Mouse (Mus musculus) intestine, embryonic 16.5 days (tissue): ENCODE measurements around the gene Gtf2ird2. TPM values are rescaled to one million over a fixed set of nuclear protein-coding genes. Genes with fewer than 3 reads are reported as not detected.

Source experiments
- ATAC-seq: fragments of 200-750 bp; cut with Nextera tagmentation; 2 replicates; pipeline ENCODE4 v1.8.0; 2017; ENCODE audit warnings: moderate TSS enrichment, moderate library complexity
- H3K27ac ChIP-seq: fragments of 300-500 bp; sonication (generic); 2 replicates; pipeline ENCODE4 v1.5.1; 2014; ENCODE audit warnings: mild to moderate bottlenecking, low read length
- H3K27me3 ChIP-seq: fragments of 300-500 bp; sonication (generic); replicated peaks from 2 replicates; pipeline ENCODE4 v1.6.1; 2014; ENCODE audit warnings: low read length, control low read depth, mixed read lengths; ENCODE audit not compliant: control insufficient read depth, insufficient read depth
- H3K36me3 ChIP-seq: fragments of 300-500 bp; sonication (generic); 2 replicates; pipeline ENCODE4 v1.6.1; 2014; ENCODE audit warnings: low read length, control low read depth; ENCODE audit not compliant: control insufficient read depth, insufficient read depth
- H3K4me1 ChIP-seq: fragments of 300-500 bp; sonication (generic); 2 replicates; pipeline ENCODE4 v1.6.1; 2014; ENCODE audit warnings: low read length, control low read depth, mixed read lengths; ENCODE audit not compliant: control insufficient read depth, insufficient read depth
- H3K4me2 ChIP-seq: fragments of 300-500 bp; sonication (generic); 2 replicates; pipeline ENCODE4 v1.6.1; 2014; ENCODE audit warnings: low read depth, low read length, control low read depth
- H3K4me3 ChIP-seq: fragments of 300-500 bp; sonication (generic); 2 replicates; pipeline ENCODE4 v1.5.1; 2014; ENCODE audit warnings: mild to moderate bottlenecking, low read length
- H3K9ac ChIP-seq: fragments of 300-500 bp; sonication (generic); 2 replicates; pipeline ENCODE4 v1.6.1; 2014; ENCODE audit warnings: low read depth, low read length
- H3K9me3 ChIP-seq: fragments of 300-500 bp; sonication (generic); 2 replicates; pipeline ENCODE4 v1.6.1; 2016; ENCODE audit warnings: low read length, control low read depth; ENCODE audit not compliant: control insufficient read depth
- WGBS: fragments of 180-500 bp; shearing (Covaris S2); extraction: QIAGEN DNeasy Blood & Tissue Kit; methylation state at CpG from one replicate; pipeline ENCODE4 v1.1.7; 2014; 5-methylcytosine and 5-hydroxymethylcytosine counted together
- polyA plus RNA-seq: library from polyadenylated mRNA; unstranded; fragments of >200 nt; fragmentation: Nextera tagmentation; extraction: Ambion mirVana; gene quantifications from 2 replicates; pipeline ENCODE4 v1.2.1, GENCODE M21; 2015

The Gtf2ird2 gene
- polyA plus RNA-seq, 1 experiment from 2014 or later: 7.0 TPM

- H3K9me3 ChIP-seq: no peaks in the 10 kb centered on the region
- no peak overlapping the region for H3K9ac ChIP-seq
- H3K27me3 ChIP-seq: no peaks in the 10 kb centered on the region
- peaks cover 29% of the 10 kb centered on the region for H3K4me1 ChIP-seq
- H3K4me2 ChIP-seq: no peak overlapping the region
- H3K36me3 ChIP-seq: peaks cover 26% of the 10 kb centered on the region
- 0 out of 2 replicates have a peak overlapping the region, but pooled peaks have one; percentile 19 for H3K27ac ChIP-seq
- H3K4me3 ChIP-seq: no peak overlapping the region
- WGBS: 76% methylated on average over 3 of the region's 3 CpGs
- ATAC-seq: peak; percentile 15; the same call in 1 of the 2 replicates
These were observed 52.4 kb downstream of the Gtf2ird2 start for GRCm38 (mm10) chr5:134236241-134236640.

DNA sequence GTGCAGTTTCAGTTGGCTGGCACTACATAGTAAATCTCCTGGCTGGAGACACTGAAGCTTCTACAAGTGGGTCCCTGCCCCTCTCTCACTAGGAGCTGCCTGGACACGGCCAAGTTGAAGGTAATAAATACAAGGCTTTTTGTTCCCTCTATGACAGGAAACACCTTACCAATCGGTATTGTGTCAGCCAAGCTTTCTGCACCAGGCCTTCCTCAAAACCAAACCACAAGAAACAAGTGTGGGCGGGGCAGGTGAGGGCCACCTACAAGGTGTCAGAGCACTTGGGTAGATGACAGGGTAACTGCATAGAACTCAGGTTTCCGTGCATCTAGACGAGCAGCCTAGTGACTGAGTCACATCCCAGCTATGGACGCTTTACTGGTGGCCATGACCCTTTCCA, 53.0 kb downstream of the Gtf2ird2 start:
- Histone ChIP-seq H3K27ac (0 out of 2 replicates have a peak overlapping the region, but pooled peaks have one; percentile 14), H3K9me3 (no peaks in the 10 kb centered on the region), H3K4me1 (peaks cover 29% of the 10 kb centered on the region), H3K4me3 (no peak overlapping the region), H3K4me2 (no peak overlapping the region), H3K36me3 (peaks cover 32% of the 10 kb centered on the region), H3K9ac (no peak overlapping the region), H3K27me3 (no peaks in the 10 kb centered on the region)
- 80% methylated on average over 6 of the region's 6 CpGs for WGBS
- no peak for ATAC-seq

DNA sequence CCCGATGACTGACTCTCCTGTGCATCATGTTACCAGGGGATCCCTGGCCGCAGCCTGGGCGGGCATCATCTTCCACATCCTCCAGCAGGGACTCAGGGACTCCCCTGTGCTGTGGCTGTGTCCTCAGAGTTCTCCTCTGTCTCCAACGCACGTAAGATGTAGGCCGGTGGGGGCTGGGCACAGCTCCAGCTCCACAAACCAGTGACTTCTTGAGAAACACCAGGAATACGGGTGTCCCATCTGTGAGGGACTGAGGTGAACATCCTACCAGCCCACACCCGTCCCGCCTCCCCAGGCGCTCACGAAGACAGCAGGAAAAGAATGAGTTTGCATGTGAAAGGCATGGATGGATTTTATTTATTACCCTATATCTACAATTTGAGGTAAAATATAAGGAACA, 53.7 kb downstream of the Gtf2ird2 start:
- Histone ChIP-seq H3K27me3 (no peaks in the 10 kb centered on the region), H3K4me3 (no peak overlapping the region), H3K36me3 (peaks cover 33% of the 10 kb centered on the region), H3K27ac (no peak overlapping the region), H3K9me3 (no peaks in the 10 kb centered on the region), H3K4me1 (peaks cover 26% of the 10 kb centered on the region), H3K4me2 (no peak overlapping the region), H3K9ac (no peak overlapping the region)
- no peak for ATAC-seq
- WGBS: 87% methylated on average over 11 of the region's 11 CpGs

DNA sequence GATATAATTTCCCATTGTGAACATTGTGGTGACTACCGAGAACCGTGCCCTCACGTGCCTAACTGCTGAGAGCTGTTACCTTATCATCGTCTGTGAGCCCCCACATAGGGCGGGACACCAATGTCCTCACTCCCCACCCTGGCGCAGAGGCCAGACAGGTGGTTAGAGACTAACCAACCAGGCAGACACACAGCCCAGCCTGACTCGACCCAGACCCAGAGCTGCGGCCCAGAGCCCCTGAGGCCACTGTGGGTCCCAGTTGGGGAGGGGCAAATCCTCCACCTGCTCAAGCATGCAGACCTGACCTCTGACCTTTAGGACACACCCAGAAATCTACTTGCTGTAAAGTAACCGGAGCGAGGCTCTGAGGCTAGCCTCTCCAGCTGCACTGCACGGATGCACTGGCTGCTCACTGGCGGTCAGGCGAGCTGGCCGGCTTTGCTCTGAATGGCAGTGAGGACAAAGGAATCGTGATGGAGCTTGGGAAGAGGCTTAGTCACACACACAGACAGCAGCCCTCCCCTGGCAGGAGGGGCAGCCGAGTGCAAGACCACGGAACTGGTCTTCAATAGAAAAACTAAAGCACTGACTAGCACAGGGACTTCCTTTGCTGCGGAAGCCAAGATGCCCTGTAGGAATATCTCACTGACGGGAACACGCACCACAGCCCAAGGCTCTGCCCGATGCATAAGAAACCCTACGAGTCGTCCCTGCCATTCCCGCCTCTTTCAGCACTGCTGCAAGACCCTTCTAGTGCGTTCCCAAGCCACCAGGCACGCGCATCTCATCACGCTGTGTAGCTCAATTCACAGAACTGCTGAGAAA, 54.3 kb downstream of the Gtf2ird2 start:
- Histone ChIP-seq H3K27me3 (no peaks in the 10 kb centered on the region), H3K9ac (no peak overlapping the region), H3K4me1 (peaks cover 21% of the 10 kb centered on the region), H3K36me3 (peaks cover 33% of the 10 kb centered on the region), H3K4me3 (no peak overlapping the region), H3K27ac (no peak overlapping the region), H3K9me3 (no peaks in the 10 kb centered on the region), H3K4me2 (no peak overlapping the region)
- no peak for ATAC-seq
- 76% methylated on average over 28 of the region's 28 CpGs for WGBS

DNA sequence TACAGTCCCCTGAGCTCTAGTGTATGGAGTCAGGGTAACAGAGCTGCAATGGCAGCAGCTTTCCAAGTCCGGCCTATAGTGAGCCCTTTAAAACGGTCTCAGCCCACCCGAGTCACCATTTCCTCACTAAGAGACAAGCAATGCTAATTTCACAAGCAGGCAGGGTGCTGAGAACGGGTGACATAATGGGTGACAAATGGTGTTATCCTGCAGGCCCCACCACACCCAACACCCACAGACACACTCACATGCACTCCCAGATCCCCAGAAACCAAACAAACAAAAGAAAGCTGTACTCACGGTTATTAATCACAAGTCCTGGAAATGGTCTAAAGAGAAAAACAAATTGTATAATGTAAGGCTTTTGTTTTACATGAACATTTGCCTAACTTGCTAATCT, 58.0 kb downstream of the Gtf2ird2 start:
- no peak overlapping the region for H3K4me2 ChIP-seq
- 82% methylated on average over 5 of the region's 5 CpGs for WGBS
- no peak for ATAC-seq
- H3K27me3 ChIP-seq: no peaks in the 10 kb centered on the region
- no peak overlapping the region for H3K4me3 ChIP-seq
- no peak overlapping the region for H3K9ac ChIP-seq
- no peak overlapping the region for H3K27ac ChIP-seq
- H3K9me3 ChIP-seq: no peaks in the 10 kb centered on the region
- H3K4me1 ChIP-seq: no peaks in the 10 kb centered on the region
- H3K36me3 ChIP-seq: peaks cover 56% of the 10 kb centered on the region

DNA sequence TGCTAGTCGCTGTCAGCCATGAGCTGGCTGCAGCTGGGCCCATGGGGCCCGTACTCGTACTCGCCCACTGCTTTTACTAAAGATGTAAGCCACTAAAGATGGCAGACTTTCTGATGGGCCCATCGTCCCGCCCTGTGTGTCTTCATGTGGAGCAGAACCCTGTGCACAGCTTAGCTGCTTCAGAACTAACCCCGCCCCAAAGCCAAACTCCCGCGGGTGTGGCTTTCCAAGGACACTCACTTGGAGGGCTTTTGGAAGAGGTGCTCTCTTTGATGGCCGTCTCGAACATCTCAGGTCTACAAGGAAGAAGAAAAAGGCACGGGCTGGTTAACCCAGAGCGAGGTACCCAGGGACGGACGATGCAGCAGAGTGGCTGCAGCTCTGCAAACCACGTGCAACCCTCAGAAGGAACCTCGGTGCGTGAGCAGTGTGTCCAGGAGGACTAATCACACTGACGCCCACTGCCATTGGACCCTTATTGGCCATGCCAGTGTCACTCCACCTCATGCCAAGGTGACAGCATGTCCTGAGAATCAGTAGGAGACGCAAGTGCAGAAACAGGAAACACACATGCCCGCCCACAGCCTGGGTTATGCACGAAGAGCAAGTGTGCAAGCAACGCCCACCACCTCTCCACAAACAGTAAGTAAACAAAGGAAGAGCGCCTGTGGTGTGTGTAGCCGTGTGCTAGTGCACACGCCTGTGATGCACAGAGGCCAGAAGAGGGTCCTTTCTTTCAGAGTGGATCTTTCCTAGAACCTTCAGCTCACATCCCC, 60.0 kb downstream of the Gtf2ird2 start:
- Histone ChIP-seq H3K27ac (no peak overlapping the region), H3K9ac (no peak overlapping the region), H3K9me3 (no peaks in the 10 kb centered on the region), H3K27me3 (no peaks in the 10 kb centered on the region), H3K4me1 (no peaks in the 10 kb centered on the region), H3K36me3 (peaks cover 59% of the 10 kb centered on the region), H3K4me2 (no peak overlapping the region), H3K4me3 (no peak overlapping the region)
- peak; percentile 13; the same call in 1 of the 2 replicates for ATAC-seq
- WGBS: 87% methylated on average over 26 of the region's 26 CpGs

DNA sequence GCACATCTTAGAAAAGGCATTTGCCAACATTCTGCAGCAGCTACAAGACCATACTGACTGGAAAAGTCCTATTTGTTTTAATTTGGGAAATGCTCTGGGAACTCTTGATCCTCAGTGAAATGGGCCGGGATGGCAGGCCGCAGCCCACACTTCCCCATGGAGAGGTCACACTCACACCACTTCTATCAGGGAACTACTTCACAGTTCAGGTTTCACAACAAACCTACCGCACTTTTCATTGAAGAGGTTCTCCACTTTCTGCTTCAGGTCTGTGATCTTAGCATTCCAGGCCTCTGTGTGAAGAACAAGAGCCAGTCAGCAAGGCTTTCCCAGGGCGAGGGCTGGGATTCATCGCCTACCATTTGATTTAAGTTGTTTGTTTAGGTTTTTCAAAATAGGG, 61.1 kb downstream of the Gtf2ird2 start:
- H3K4me1 ChIP-seq: no peaks in the 10 kb centered on the region
- no peak overlapping the region for H3K4me2 ChIP-seq
- 94% methylated on average over 5 of the region's 5 CpGs for WGBS
- H3K9me3 ChIP-seq: no peaks in the 10 kb centered on the region
- peaks cover 62% of the 10 kb centered on the region for H3K36me3 ChIP-seq
- no peaks in the 10 kb centered on the region for H3K27me3 ChIP-seq
- no peak for ATAC-seq
- no peak overlapping the region for H3K9ac ChIP-seq
- H3K4me3 ChIP-seq: no peak overlapping the region
- no peak overlapping the region for H3K27ac ChIP-seq

- H3K4me1 ChIP-seq: no peaks in the 10 kb centered on the region
- no peak overlapping the region for H3K4me3 ChIP-seq
- 94% methylated on average over 5 of the region's 5 CpGs for WGBS
- H3K9ac ChIP-seq: no peak overlapping the region
- H3K9me3 ChIP-seq: no peaks in the 10 kb centered on the region
- H3K4me2 ChIP-seq: no peak overlapping the region
- no peak overlapping the region for H3K27ac ChIP-seq
- peaks cover 52% of the 10 kb centered on the region for H3K36me3 ChIP-seq
- no peak for ATAC-seq
- H3K27me3 ChIP-seq: no peaks in the 10 kb centered on the region
These were observed 62.3 kb downstream of the Gtf2ird2 start for GRCm38 (mm10) chr5:134246146-134246545.

DNA sequence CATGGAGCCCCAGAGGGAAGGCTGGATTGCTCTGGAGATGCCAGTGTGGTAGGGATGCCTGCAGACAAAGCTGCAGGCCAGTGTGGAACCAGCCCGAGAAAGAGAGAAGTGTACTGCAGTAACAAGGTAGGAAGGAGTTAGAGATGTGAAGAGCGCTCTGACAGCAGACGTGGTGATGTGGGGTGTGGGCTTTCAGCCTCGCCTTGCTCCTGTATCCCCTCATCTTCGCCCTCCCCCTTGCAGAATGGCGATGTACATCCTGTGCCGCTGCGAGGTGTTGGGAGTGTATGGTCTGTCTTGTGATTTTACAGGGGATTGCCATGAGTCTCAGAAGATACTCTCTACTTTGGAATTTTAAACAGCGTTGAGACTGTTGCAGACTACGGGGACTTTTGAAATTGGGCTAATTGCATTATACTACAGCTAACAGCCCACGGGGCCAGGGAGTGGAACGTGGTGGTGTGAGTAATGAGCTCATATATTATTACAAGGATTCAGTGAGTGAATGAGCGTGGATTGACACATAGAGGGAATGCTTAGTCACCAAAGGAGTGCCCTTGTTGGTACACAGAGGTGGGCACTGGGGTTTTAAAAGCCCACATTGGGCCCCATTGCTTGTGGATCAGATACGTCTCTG, 64.9 kb downstream of the Gtf2ird2 start:
- no peak for ATAC-seq
- 91% methylated on average over 14 of the region's 14 CpGs for WGBS
- peaks cover 61% of the 10 kb centered on the region for H3K36me3 ChIP-seq

More for the DNA sequence above, 64.9 kb downstream of the Gtf2ird2 start:
- H3K9me3 ChIP-seq: no peaks in the 10 kb centered on the region
- no peak overlapping the region for H3K4me3 ChIP-seq
- no peaks in the 10 kb centered on the region for H3K27me3 ChIP-seq
- H3K4me2 ChIP-seq: no peak overlapping the region
- no peaks in the 10 kb centered on the region for H3K4me1 ChIP-seq
- H3K27ac ChIP-seq: no peak overlapping the region
- no peak overlapping the region for H3K9ac ChIP-seq
